Mouse (Mus musculus): ENCODE results near the gene Ppm1l. TPM values are rescaled to one million over a fixed set of nuclear protein-coding genes. Genes with fewer than 3 reads are reported as not detected.

Ppm1l gene
- total and polyA plus RNA-seq, 3 experiments = not detected

DNA sequence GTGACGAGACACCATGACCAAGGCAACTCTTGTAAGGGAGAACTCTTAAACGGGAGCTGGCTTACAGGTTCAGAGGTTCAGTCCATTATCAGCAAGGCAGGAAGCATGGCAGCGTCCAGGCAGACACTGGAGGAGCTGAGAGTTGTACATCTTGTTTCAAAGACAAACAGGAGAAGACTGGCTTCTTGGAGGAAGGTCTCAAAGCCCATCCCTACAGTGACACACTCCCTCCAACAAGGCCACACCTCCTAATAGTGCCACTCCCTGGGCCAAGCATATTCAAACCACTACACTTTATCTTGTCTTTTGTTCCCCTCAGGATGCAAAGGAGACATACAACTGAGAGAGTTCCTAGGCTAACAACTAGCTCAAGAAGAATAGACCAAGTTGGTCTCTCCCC is 279.5 kb downstream of the Ppm1l start:
- no peak for DNase-seq (ENCODE audit: low read depth, low spot score)
- Histone ChIP-seq H3K9ac (ENCODE audit: control insufficient read depth, low read depth, low read length, poor library complexity, severe bottlenecking) (no peak overlapping the region), H3K27me3 (ENCODE audit: control insufficient read depth in 1 of 2, insufficient read depth in 2 of 2, low read length in 2 of 2) (no peaks in the 10 kb centered on the region)

DNA sequence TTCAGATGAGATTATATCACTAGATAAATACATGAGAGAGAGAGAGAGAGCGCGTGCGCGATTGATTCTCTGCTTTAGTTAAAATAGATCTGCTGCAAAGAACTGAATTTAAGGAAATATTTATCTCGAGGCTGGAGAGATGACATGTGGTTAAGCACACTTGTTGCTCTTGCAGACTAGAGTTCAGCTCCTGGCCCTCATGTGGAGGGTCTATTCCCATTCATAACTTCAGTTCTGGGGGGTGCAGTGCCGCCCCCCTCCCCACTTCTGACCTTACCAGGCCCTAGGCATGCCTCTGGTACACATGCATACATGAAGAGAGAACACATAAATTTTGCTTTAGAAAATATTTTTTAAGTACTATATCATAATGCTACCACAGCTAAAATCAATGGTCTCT is 280.6 kb downstream of the Ppm1l start:
- no peak for DNase-seq (ENCODE audit: low read depth, low spot score)

More for the DNA sequence above, 279.5 kb downstream of the Ppm1l start:
- H3K27ac ChIP-seq (ENCODE audit: control insufficient read depth, low read depth, low read length) = no peak overlapping the region
- no peak overlapping the region for H3K4me3 ChIP-seq (ENCODE audit: control insufficient read depth in 1 of 2, insufficient read depth in 1 of 2, low read depth in 2 of 2, low read length in 2 of 2)
- no peaks in the 10 kb centered on the region for H3K9me3 ChIP-seq (replicated peaks; ENCODE audit: insufficient read depth, low read length)
- no peak for TF ChIP-seq ZMIZ1 (IDR thresholded peaks at IDR 0.05; ENCODE audit: low read depth, low read length)
- no peak for TF ChIP-seq BHLHE40 (IDR thresholded peaks at IDR 0.05; ENCODE audit: borderline replicate concordance, low read depth, low read length)
- no peak for TF ChIP-seq GABPA (IDR thresholded peaks at IDR 0.05; ENCODE audit: low read depth, low read length)
- no peak for TF ChIP-seq SMC3 (IDR thresholded peaks at IDR 0.05; ENCODE audit: low read depth, low read length)
- no peak for TF ChIP-seq E2F4 (IDR thresholded peaks at IDR 0.05; ENCODE audit: borderline replicate concordance, low read depth, low read length)
- TF ChIP-seq MYB (IDR thresholded peaks at IDR 0.05; ENCODE audit: low read depth, low read length) = no peak
- no peak for TF ChIP-seq POLR2A (IDR thresholded peaks at IDR 0.05; ENCODE audit: control insufficient read depth in 1 of 2, insufficient read depth in 1 of 2, low read depth in 1 of 2, low read length in 2 of 2, poor library complexity in 1 of 2)
- TF ChIP-seq CHD2 (IDR thresholded peaks at IDR 0.05; ENCODE audit: low read length) = no peak
- H3K79me2 ChIP-seq (ENCODE audit: control insufficient read depth, insufficient read depth, low read length, poor library complexity) = no peaks in the 10 kb centered on the region
- H3K36me3 ChIP-seq (ENCODE audit: control insufficient read depth in 1 of 2, insufficient read depth in 2 of 2, low read length in 2 of 2) = no peaks in the 10 kb centered on the region
- no peaks in the 10 kb centered on the region for H3K4me1 ChIP-seq (ENCODE audit: control insufficient read depth in 1 of 2, insufficient read depth in 2 of 2, low read length in 2 of 2)

GRCm38 (mm10) chr3:69597816-69598215 is 281.2 kb downstream of the Ppm1l start:
- no peak for DNase-seq (ENCODE audit: low read depth, low spot score)
- H3K4me3 ChIP-seq (ENCODE audit: control insufficient read depth in 1 of 2, insufficient read depth in 1 of 2, low read depth in 2 of 2, low read length in 2 of 2) = no peak overlapping the region
- no peaks in the 10 kb centered on the region for H3K79me2 ChIP-seq (ENCODE audit: control insufficient read depth, insufficient read depth, low read length, poor library complexity)
- H3K27me3 ChIP-seq (ENCODE audit: control insufficient read depth in 1 of 2, insufficient read depth in 2 of 2, low read length in 2 of 2) = no peaks in the 10 kb centered on the region
- TF ChIP-seq MAZ (IDR thresholded peaks at IDR 0.05; ENCODE audit: low read depth, low read length) (no peak), POLR2AphosphoS5 (IDR thresholded peaks at IDR 0.05; ENCODE audit: borderline replicate concordance, low read depth, low read length) (no peak), USF1 (IDR thresholded peaks at IDR 0.05; ENCODE audit: low read depth, low read length) (no peak), MAFK (IDR thresholded peaks at IDR 0.05; ENCODE audit: borderline replicate concordance, low read depth, low read length) (no peak), USF2 (IDR thresholded peaks at IDR 0.05; ENCODE audit: borderline replicate concordance in 1 of 2, insufficient read depth in 1 of 2, low read depth in 1 of 2, low read length in 2 of 2) (no peak), MYB (IDR thresholded peaks at IDR 0.05; ENCODE audit: low read depth, low read length) (no peak), NRF1 (IDR thresholded peaks at IDR 0.05; ENCODE audit: insufficient read depth, low read depth, low read length, poor library complexity, severe bottlenecking) (no peak), ELF1 (IDR thresholded peaks at IDR 0.05; ENCODE audit: low read depth, low read length) (no peak), POLR2A (IDR thresholded peaks at IDR 0.05; ENCODE audit: control insufficient read depth in 1 of 2, insufficient read depth in 1 of 2, low read depth in 1 of 2, low read length in 2 of 2, poor library complexity in 1 of 2) (no peak), BHLHE40 (IDR thresholded peaks at IDR 0.05; ENCODE audit: borderline replicate concordance, low read depth, low read length) (no peak), CTCF (IDR thresholded peaks at IDR 0.05 in 2 of 3, conservative IDR thresholded peaks at IDR 0.05 in 1 of 3; ENCODE audit: control insufficient read depth in 1 of 3, insufficient read depth in 1 of 3, low read depth in 2 of 3, low read length in 3 of 3, poor library complexity in 1 of 3, severe bottlenecking in 1 of 3) (no peak)
- no peaks in the 10 kb centered on the region for H3K9me3 ChIP-seq (replicated peaks; ENCODE audit: insufficient read depth, low read length)
- no peak overlapping the region for H3K9ac ChIP-seq (ENCODE audit: control insufficient read depth, low read depth, low read length, poor library complexity, severe bottlenecking)
- no peaks in the 10 kb centered on the region for H3K36me3 ChIP-seq (ENCODE audit: control insufficient read depth in 1 of 2, insufficient read depth in 2 of 2, low read length in 2 of 2)
- H3K4me1 ChIP-seq (ENCODE audit: control insufficient read depth in 1 of 2, insufficient read depth in 2 of 2, low read length in 2 of 2) = no peaks in the 10 kb centered on the region
- H3K27ac ChIP-seq (ENCODE audit: control insufficient read depth, low read depth, low read length) = no peak overlapping the region

More for the DNA sequence above, 280.6 kb downstream of the Ppm1l start:
- TF ChIP-seq RAD21 (IDR thresholded peaks at IDR 0.05; ENCODE audit: low read depth, low read length) (no peak), MAZ (IDR thresholded peaks at IDR 0.05; ENCODE audit: low read depth, low read length) (no peak), MXI1 (IDR thresholded peaks at IDR 0.05; ENCODE audit: low read depth, low read length) (no peak), ZNF384 (IDR thresholded peaks at IDR 0.05; ENCODE audit: low read depth, low read length) (no peak), NELFE (IDR thresholded peaks at IDR 0.05; ENCODE audit: low read depth, low read length) (no peak), RCOR1 (IDR thresholded peaks at IDR 0.05; ENCODE audit: low read depth, low read length) (no peak), BHLHE40 (IDR thresholded peaks at IDR 0.05; ENCODE audit: borderline replicate concordance, low read depth, low read length) (no peak), USF2 (IDR thresholded peaks at IDR 0.05; ENCODE audit: borderline replicate concordance in 1 of 2, insufficient read depth in 1 of 2, low read depth in 1 of 2, low read length in 2 of 2) (no peak), SMC3 (IDR thresholded peaks at IDR 0.05; ENCODE audit: low read depth, low read length) (no peak), TCF12 (IDR thresholded peaks at IDR 0.05; ENCODE audit: low read depth, low read length) (no peak), UBTF (IDR thresholded peaks at IDR 0.05; ENCODE audit: borderline replicate concordance, insufficient read depth, low read depth, low read length) (no peak), MAX (IDR thresholded peaks at IDR 0.05; ENCODE audit: low read length) (no peak), MYB (IDR thresholded peaks at IDR 0.05; ENCODE audit: low read depth, low read length) (no peak), JUND (IDR thresholded peaks at IDR 0.05; ENCODE audit: low read depth, low read length) (no peak), GATA1 (IDR thresholded peaks at IDR 0.05; ENCODE audit: low read depth, low read length) (no peak)
- Histone ChIP-seq H3K9me3 (replicated peaks; ENCODE audit: insufficient read depth, low read length) (no peaks in the 10 kb centered on the region), H3K36me3 (ENCODE audit: control insufficient read depth in 1 of 2, insufficient read depth in 2 of 2, low read length in 2 of 2) (no peaks in the 10 kb centered on the region), H3K27me3 (ENCODE audit: control insufficient read depth in 1 of 2, insufficient read depth in 2 of 2, low read length in 2 of 2) (no peaks in the 10 kb centered on the region), H3K4me3 (ENCODE audit: control insufficient read depth in 1 of 2, insufficient read depth in 1 of 2, low read depth in 2 of 2, low read length in 2 of 2) (no peak overlapping the region), H3K4me1 (ENCODE audit: control insufficient read depth in 1 of 2, insufficient read depth in 2 of 2, low read length in 2 of 2) (no peaks in the 10 kb centered on the region), H3K79me2 (ENCODE audit: control insufficient read depth, insufficient read depth, low read length, poor library complexity) (no peaks in the 10 kb centered on the region), H3K9ac (ENCODE audit: control insufficient read depth, low read depth, low read length, poor library complexity, severe bottlenecking) (no peak overlapping the region), H3K27ac (ENCODE audit: control insufficient read depth, low read depth, low read length) (no peak overlapping the region)
